In genomic region chr16:31905891-31906825, GRCm38 (mm10) we compare ENCODE assay signal across 10 mouse cellular contexts. TPM values are rescaled to one million over a fixed set of nuclear protein-coding genes. Genes with fewer than 3 reads are reported as not detected.
DNase-seq lines count a peak whose midpoint lies in the region; ATAC-seq and TF ChIP-seq lines count a peak whose summit lies in the region.
"Had no signal": no experiment of that assay in that cellular context is flagged by ENCODE, and none has a peak within 500 bp of the region (broad histone marks: within the 10 kb centered on the region; RNA-seq: fewer than 3 reads in every experiment).

No protein-coding gene starts in this region.

- DNase-seq in frontal cortex, postnatal 10 days (ENCODE audit: low spot score in 2 of 2), result no peak
- DNase-seq in retina, postnatal 1 day, result peak; percentile 38
- no peak for DNase-seq in retina, embryonic 14.5 days (ENCODE audit: low spot score)
- no peak for DNase-seq in liver, embryonic 13.5 days
- DNase-seq in thymus, adult 2 months, result no peak
- no peak for DNase-seq in urinary bladder, adult 2 months (ENCODE audit: low spot score)
- DNase-seq: cerebellum, postnatal 14 days had no signal

- no peak for TF ChIP-seq CTCF in thymus, adult 2 months (IDR thresholded peaks at IDR 0.05; ENCODE audit: borderline replicate concordance, control insufficient read depth, extremely low read depth, insufficient read depth, low read length, poor library complexity)

- H3K4me3 ChIP-seq in liver, embryonic 13.5 days (replicated peaks), result peak overlapping the region; percentile 13; the same call in 1 of the 2 replicates
- H3K4me3 ChIP-seq in thymus, adult 2 months (ENCODE audit: control insufficient read depth, insufficient read depth, low read length), result no peak overlapping the region

- ATAC-seq in frontal cortex, adult (ENCODE audit: low TSS enrichment), result peak; percentile 25; the same call in 1 of the 2 replicates
- ATAC-seq in liver, embryonic 13.5 days (ENCODE audit: low read depth), result no peak
- ATAC-seq in activated CD4-positive, CD25-positive, alpha-beta regulatory T cell, adult 4 months, result no peak

- H3K4me2 ChIP-seq in liver, embryonic 13.5 days, result peak overlapping the region; percentile 48

- TF ChIP-seq POLR2A in thymus, adult 2 months (IDR thresholded peaks at IDR 0.05; ENCODE audit: control insufficient read depth, extremely low read depth, insufficient read depth, low read length, poor library complexity), result no peak

- no peaks in the 10 kb centered on the region for H3K36me3 ChIP-seq in liver, embryonic 13.5 days
- H3K36me3 ChIP-seq in thymus, adult 2 months (ENCODE audit: control insufficient read depth, insufficient read depth, low read length), result no peaks in the 10 kb centered on the region

- H3K27ac ChIP-seq in liver, embryonic 13.5 days, result no peak overlapping the region
- H3K27ac ChIP-seq in thymus, adult 2 months (ENCODE audit: control insufficient read depth, insufficient read depth, low read length), result no peak overlapping the region

- no peak overlapping the region for H3K9ac ChIP-seq in liver, embryonic 13.5 days

- 31% methylated on average over 20 of the region's 20 CpGs for WGBS in liver, embryonic 13.5 days (ENCODE audit: insufficient replicate concordance)
- 71% methylated on average over 20 of the region's 20 CpGs for WGBS in thymus, adult 2 months

- no peaks in the 10 kb centered on the region for H3K9me3 ChIP-seq in liver, embryonic 13.5 days (replicated peaks)

- peaks cover 10% of the 10 kb centered on the region; the same call in 1 of the 2 replicates for H3K27me3 ChIP-seq in liver, embryonic 13.5 days
- H3K27me3 ChIP-seq in thymus, adult 2 months (ENCODE audit: control insufficient read depth, insufficient read depth, low read length), result peaks cover 5% of the 10 kb centered on the region; the same call in 1 of the 2 replicates

- H3K4me1 ChIP-seq in liver, embryonic 13.5 days (replicated peaks), result peaks cover 17% of the 10 kb centered on the region
- H3K4me1 ChIP-seq in thymus, adult 2 months (replicated peaks; ENCODE audit: control insufficient read depth, insufficient read depth, low read length), result no peaks in the 10 kb centered on the region

RNA-seq across cellular contexts. Expression of gene Pigz, which starts 27.5 kb away (rescaled TPM):
- 0.38 TPM in 1 of 2 replicates, not detected in the other for polyA plus RNA-seq in liver, embryonic 13.5 days (2015; fragmentation: Nextera tagmentation; extraction: Ambion mirVana)
- 8.0 and 8.2 TPM in 2 replicates for polyA plus RNA-seq in thymus, adult 2 months (2012; rRNA removed)
- under 1 TPM; 0.44 to 0.64 TPM for polyA plus RNA-seq in activated CD4-positive, CD25-positive, alpha-beta regulatory T cell, adult 4 months (2017; shearing (Covaris generic))
- polyA plus RNA-seq in urinary bladder, adult 2 months (2012; rRNA removed), result 9.9 and 11.3 TPM in 2 replicates

RNA-seq across cellular contexts. Expression of gene Meltf, which starts 27.5 kb away (rescaled TPM):
- polyA plus RNA-seq in liver, embryonic 13.5 days (2015; fragmentation: Nextera tagmentation; extraction: Ambion mirVana), result 0.07 and 0.10 TPM in 2 replicates
- 0.43 and 0.60 TPM in 2 replicates for polyA plus RNA-seq in thymus, adult 2 months (2012; rRNA removed)
- not detected for polyA plus RNA-seq in activated CD4-positive, CD25-positive, alpha-beta regulatory T cell, adult 4 months (2017; shearing (Covaris generic))
- 0.18 and 0.19 TPM in 2 replicates for polyA plus RNA-seq in urinary bladder, adult 2 months (2012; rRNA removed)
- polyA plus RNA-seq: liver, adult 2 months had no signal

RNA-seq across cellular contexts. Expression of gene 0610012G03Rik, which starts 42.1 kb away (rescaled TPM):
- 42.6 and 49.1 TPM in 2 replicates for polyA plus RNA-seq in liver, embryonic 13.5 days (2015; fragmentation: Nextera tagmentation; extraction: Ambion mirVana)
- polyA plus RNA-seq in thymus, adult 2 months (2012; rRNA removed), result 81.3 and 88.1 TPM in 2 replicates
- 1 to 10 TPM; 5.5 to 7.3 TPM for polyA plus RNA-seq in activated CD4-positive, CD25-positive, alpha-beta regulatory T cell, adult 4 months (2017; shearing (Covaris generic))
- polyA plus RNA-seq in urinary bladder, adult 2 months (2012; rRNA removed), result 30.8 and 39.6 TPM in 2 replicates

RNA-seq across cellular contexts. Expression of gene Ncbp2, which starts 42.2 kb away (rescaled TPM):
- polyA plus RNA-seq in liver, embryonic 13.5 days (2015; fragmentation: Nextera tagmentation; extraction: Ambion mirVana), result 39.6 and 48.3 TPM in 2 replicates
- polyA plus RNA-seq in thymus, adult 2 months (2012; rRNA removed), result 9.7 and 11.3 TPM in 2 replicates
- polyA plus RNA-seq in activated CD4-positive, CD25-positive, alpha-beta regulatory T cell, adult 4 months (2017; shearing (Covaris generic)), result 10 to 100 TPM; 32.3 to 38.7 TPM
- polyA plus RNA-seq in urinary bladder, adult 2 months (2012; rRNA removed), result 61.1 and 75.7 TPM in 2 replicates
